Mouse (Mus musculus) layer of hippocampus, adult 2 months (tissue): ENCODE measurements around the gene Il24. TPM values are rescaled to one million over a fixed set of nuclear protein-coding genes. Genes with fewer than 3 reads are reported as not detected.
A peak's percentile ranks its signal among the peaks of the same experiment; 100 is the strongest.

ENCODE experiments used
- DNase-seq, 2 experiments: peaks; one replicate each; pipeline ENCODE4 v3.0.0; 2022; ENCODE audit warnings: low spot score in 2 of 2
- H3K27ac ChIP-seq: fragments of 200-600 bp; 2 replicates; pipeline ENCODE4 v1.8.1; 2022
- H3K4me3 ChIP-seq: fragments of 200-600 bp; 2 replicates; pipeline ENCODE4 v1.8.1; 2022; ENCODE audit warnings: mild to moderate bottlenecking
- CTCF ChIP-seq: fragments of 200-600 bp; conservative IDR thresholded peaks from 2 replicates; pipeline ENCODE4 v1.8.1; 2022; ENCODE audit warnings: antibody characterized with exemption, mild to moderate bottlenecking, moderate library complexity
- long read RNA-seq, 2 experiments: library from polyadenylated mRNA; stranded (forward); transcript quantifications; one replicate each; pipeline ENCODE4 v2.0.0; 2021; ENCODE audit warnings: borderline mapping rate in 2 of 2
- total RNA-seq, 2 experiments: library from RNA; stranded (reverse); gene quantifications; 2 replicates each; pipeline ENCODE4 v1.2.3; 2021

Il24 gene
- total RNA-seq: not detected
- long read RNA-seq, experiment 1: 0 reads
- long read RNA-seq, experiment 2: 0 reads

GRCm38 (mm10) chr1:130887354-130887753 lies at the start of gene Il24:
Il24 (minus strand) TSS chr1:130887454.
- no peak within 1 kb of the TSS for H3K27ac ChIP-seq
- H3K4me3 ChIP-seq: no peak within 1 kb of the TSS
- no peak for DNase-seq
- no peak for TF ChIP-seq CTCF

GRCm38 (mm10) chr1:130936351-130936750 lies 49.1 kb upstream of the Il24 start:
- no peak for DNase-seq
- H3K4me3 ChIP-seq: no peak overlapping the region
- no peak for TF ChIP-seq CTCF
- H3K27ac ChIP-seq: no peak overlapping the region

GRCm38 (mm10) chr1:130926484-130926883 lies 39.2 kb upstream of the Il24 start:
- TF ChIP-seq CTCF: peak; percentile 42
- no peak for DNase-seq
- H3K4me3 ChIP-seq: no peak overlapping the region
- H3K27ac ChIP-seq: no peak overlapping the region

- no peak overlapping the region for H3K27ac ChIP-seq
- no peak overlapping the region for H3K4me3 ChIP-seq
- TF ChIP-seq CTCF: no peak
- no peak for DNase-seq
These were observed 31.2 kb upstream of the Il24 start for GRCm38 (mm10) chr1:130918323-130918980.

GRCm38 (mm10) chr1:130911401-130912010 lies 24.3 kb upstream of the Il24 start, which contains the start of gene Il20:
Il20 (minus strand) TSS chr1:130911451.
- DNase-seq: no peak
- no peak within 1 kb of the TSS for H3K4me3 ChIP-seq
- no peak within 1 kb of the TSS for H3K27ac ChIP-seq
- TF ChIP-seq CTCF: no peak

GRCm38 (mm10) chr1:130902505-130902904 lies 15.3 kb upstream of the Il24 start:
- TF ChIP-seq CTCF: no peak
- H3K27ac ChIP-seq: no peak overlapping the region
- no peak overlapping the region for H3K4me3 ChIP-seq
- no peak for DNase-seq

- Histone ChIP-seq H3K4me3 (no peak overlapping the region), H3K27ac (no peak overlapping the region)
- TF ChIP-seq CTCF: no peak
- no peak for DNase-seq
These were observed 7.2 kb upstream of the Il24 start for GRCm38 (mm10) chr1:130894468-130894867.

- H3K4me3 ChIP-seq: no peak overlapping the region
- no peak for TF ChIP-seq CTCF
- no peak overlapping the region for H3K27ac ChIP-seq
- no peak for DNase-seq
These were observed 6.2 kb upstream of the Il24 start for GRCm38 (mm10) chr1:130893329-130894040.

GRCm38 (mm10) chr1:130892446-130892845 lies 5.2 kb upstream of the Il24 start:
- Histone ChIP-seq H3K4me3 (no peak overlapping the region), H3K27ac (no peak overlapping the region)
- TF ChIP-seq CTCF: no peak
- DNase-seq: no peak

GRCm38 (mm10) chr1:130883146-130883545 lies 4.1 kb downstream of the Il24 start:
- H3K4me3 ChIP-seq: no peak overlapping the region
- no peak for TF ChIP-seq CTCF
- no peak overlapping the region for H3K27ac ChIP-seq
- no peak for DNase-seq

- Histone ChIP-seq H3K4me3 (no peak overlapping the region), H3K27ac (no peak overlapping the region)
- TF ChIP-seq CTCF: no peak
- DNase-seq: no peak
These were observed 7.3 kb downstream of the Il24 start for GRCm38 (mm10) chr1:130879927-130880326.

GRCm38 (mm10) chr1:130877889-130878614 lies 9.2 kb downstream of the Il24 start:
- Histone ChIP-seq H3K27ac (no peak overlapping the region), H3K4me3 (peak overlapping the region; percentile 36)
- no peak for TF ChIP-seq CTCF
- DNase-seq: no peak
